Mouse (Mus musculus): Measurements from ENCODE around the gene Naxd. TPM values are rescaled to one million over a fixed set of nuclear protein-coding genes. Genes with fewer than 3 reads are reported as not detected.
"Not testable (repeated sequence)": the region's sequence is repeated elsewhere in the genome, so short reads cannot be mapped to it uniquely, and the experiment has no call there.

The Naxd gene
- polyA plus RNA-seq, 1 experiment from 2014 or later, result 40.4 TPM

DNA sequence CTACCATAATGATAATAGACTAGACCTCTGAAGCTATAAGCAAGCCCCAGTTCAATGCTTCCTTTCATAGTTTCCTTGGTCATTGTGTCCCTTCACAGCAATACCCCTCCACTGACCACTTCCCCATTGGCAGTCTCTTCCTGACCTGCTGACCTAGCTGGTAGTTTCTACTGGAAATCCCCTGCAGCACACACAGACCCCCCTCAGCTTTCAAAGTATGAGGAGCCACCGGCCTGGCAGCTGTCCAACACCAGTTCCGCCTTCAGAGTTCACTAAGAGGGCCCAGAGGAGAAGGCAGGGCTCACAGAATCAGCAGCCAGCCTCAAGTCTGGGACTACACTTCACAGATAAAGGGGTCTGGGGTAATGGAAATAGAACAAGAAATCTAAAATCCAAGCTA, 36.4 kb upstream of the Naxd start:
- H3K9ac ChIP-seq, result no peak overlapping the region
- no peak for DNase-seq
- H3K27ac ChIP-seq, result no peak overlapping the region
- no peaks in the 10 kb centered on the region for H3K36me3 ChIP-seq
- H3K27me3 ChIP-seq, result no peaks in the 10 kb centered on the region
- ATAC-seq (ENCODE audit: low read depth), result no peak
- H3K9me3 ChIP-seq (replicated peaks), result no peaks in the 10 kb centered on the region
- peaks cover 27% of the 10 kb centered on the region for H3K4me1 ChIP-seq (replicated peaks)
- no peak overlapping the region for H3K4me2 ChIP-seq
- no peak overlapping the region for H3K4me3 ChIP-seq (replicated peaks)
- WGBS (ENCODE audit: insufficient replicate concordance), result 46% methylated on average over 2 of the region's 2 CpGs

GRCm38 (mm10) chr8:11461847-11462246, 35.5 kb upstream of the Naxd start:
- Histone ChIP-seq H3K9ac (no peak overlapping the region), H3K9me3 (replicated peaks) (no peaks in the 10 kb centered on the region), H3K27ac (no peak overlapping the region), H3K4me2 (no peak overlapping the region), H3K4me1 (replicated peaks) (peaks cover 27% of the 10 kb centered on the region), H3K4me3 (replicated peaks) (no peak overlapping the region), H3K36me3 (no peaks in the 10 kb centered on the region), H3K27me3 (no peaks in the 10 kb centered on the region)
- 50% methylated on average over 2 of the region's 2 CpGs for WGBS (ENCODE audit: insufficient replicate concordance)
- ATAC-seq (ENCODE audit: low read depth), result no peak
- no peak for DNase-seq

DNA sequence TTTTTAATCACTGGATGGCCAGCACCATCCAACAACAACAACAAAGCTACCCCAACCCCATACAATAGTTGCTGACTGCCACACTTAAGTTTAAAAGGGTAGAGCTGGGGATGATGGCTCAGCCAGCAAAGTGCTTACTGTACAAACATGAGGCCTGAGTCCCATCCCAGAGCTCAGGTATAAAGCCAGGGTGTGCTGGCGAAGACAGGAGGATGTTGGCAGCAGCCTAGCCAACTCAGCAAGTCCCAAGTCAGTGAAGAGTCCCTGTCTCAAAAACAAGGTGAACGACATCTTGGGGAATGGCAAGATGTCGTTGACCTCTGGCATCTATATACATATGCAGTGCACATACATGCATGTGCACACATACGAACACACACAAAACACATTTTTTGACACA, 34.7 kb upstream of the Naxd start:
- Histone ChIP-seq H3K9ac (no peak overlapping the region), H3K9me3 (replicated peaks) (no peaks in the 10 kb centered on the region), H3K27ac (no peak overlapping the region), H3K4me2 (no peak overlapping the region), H3K36me3 (no peaks in the 10 kb centered on the region), H3K27me3 (no peaks in the 10 kb centered on the region), H3K4me1 (replicated peaks) (peaks cover 23% of the 10 kb centered on the region), H3K4me3 (replicated peaks) (no peak overlapping the region)
- no peak for ATAC-seq (ENCODE audit: low read depth)
- DNase-seq, result no peak
- 64% methylated on average over 4 of the region's 4 CpGs for WGBS (ENCODE audit: insufficient replicate concordance)

DNA sequence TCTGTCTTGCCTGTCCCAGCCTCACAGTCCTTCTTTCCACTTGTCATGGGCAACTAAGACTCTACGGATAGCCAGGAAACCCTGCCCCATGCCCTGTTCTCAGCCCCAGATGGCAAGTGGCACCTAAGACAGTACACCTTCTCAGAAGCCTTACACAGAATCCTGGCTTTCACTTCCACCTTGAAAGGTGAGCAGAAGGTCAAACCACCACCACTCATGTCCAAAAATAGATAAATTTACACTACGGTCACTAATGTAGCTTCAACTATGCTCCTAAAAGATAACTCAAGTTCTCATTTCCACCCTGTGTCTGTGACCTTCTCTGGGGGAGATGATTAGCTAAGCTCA, 33.8 kb upstream of the Naxd start:
- Histone ChIP-seq H3K9me3 (replicated peaks) (no peaks in the 10 kb centered on the region), H3K4me3 (replicated peaks) (no peak overlapping the region), H3K27me3 (no peaks in the 10 kb centered on the region), H3K9ac (no peak overlapping the region), H3K4me1 (replicated peaks) (peaks cover 14% of the 10 kb centered on the region; the same call in 1 of the 2 replicates), H3K4me2 (no peak overlapping the region), H3K27ac (no peak overlapping the region), H3K36me3 (no peaks in the 10 kb centered on the region)
- WGBS (ENCODE audit: insufficient replicate concordance), result 50% methylated on average over 2 of the region's 2 CpGs
- no peak for ATAC-seq (ENCODE audit: low read depth)
- DNase-seq, result no peak

DNA sequence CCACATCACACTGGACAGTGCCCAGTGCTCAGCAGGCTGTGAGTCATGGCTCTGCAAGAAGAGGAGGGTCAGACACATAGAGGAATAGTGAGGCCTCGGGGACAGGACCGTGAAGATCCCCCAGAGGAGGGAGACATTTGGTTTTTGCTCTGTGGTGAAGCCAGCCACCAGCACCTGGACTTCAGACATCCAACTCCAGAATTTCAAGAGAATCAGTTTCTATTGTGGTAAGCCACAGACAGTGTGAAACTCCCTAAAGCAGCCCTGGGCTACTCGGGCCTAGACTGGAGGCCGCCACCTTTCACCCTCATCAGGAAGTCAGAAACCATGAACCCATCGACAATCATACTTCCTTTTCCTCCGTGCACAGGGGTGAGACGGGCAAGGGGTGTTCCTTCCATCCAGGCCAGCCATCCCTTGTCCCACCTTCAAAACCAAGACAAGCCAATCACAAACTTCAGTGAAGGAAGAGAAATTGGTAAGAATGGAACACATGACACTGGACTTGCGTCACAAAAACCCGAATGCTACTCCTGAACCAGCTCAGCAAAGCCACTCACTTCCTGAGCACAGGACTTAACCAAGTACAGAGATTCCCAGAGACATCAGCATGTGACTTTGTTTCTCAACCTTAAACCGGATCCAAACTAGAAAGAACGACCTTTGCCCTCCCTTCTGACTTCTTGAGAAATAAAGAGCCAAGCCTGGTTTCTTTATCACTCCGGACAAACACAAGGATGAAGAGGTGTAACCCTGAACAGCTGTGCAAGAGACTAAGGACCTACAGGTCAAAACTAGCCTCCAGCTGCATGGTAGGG, 33.2 kb upstream of the Naxd start:
- H3K4me2 ChIP-seq, result no peak overlapping the region
- no peak overlapping the region for H3K4me3 ChIP-seq (replicated peaks)
- 28% methylated on average over 12 of the region's 12 CpGs for WGBS (ENCODE audit: insufficient replicate concordance)
- no peaks in the 10 kb centered on the region for H3K27me3 ChIP-seq
- ATAC-seq (ENCODE audit: low read depth), result 0 out of 2 replicates have a peak, but pooled peaks have one; percentile 29
- DNase-seq, result no peak
- H3K4me1 ChIP-seq (replicated peaks), result peaks cover 14% of the 10 kb centered on the region; the same call in 1 of the 2 replicates
- no peaks in the 10 kb centered on the region for H3K36me3 ChIP-seq
- no peak overlapping the region for H3K27ac ChIP-seq
- no peak overlapping the region for H3K9ac ChIP-seq
- no peaks in the 10 kb centered on the region for H3K9me3 ChIP-seq (replicated peaks)

- ATAC-seq (ENCODE audit: low read depth) (no peak), DNase-seq (no peak)
- 36% methylated on average over 3 of the region's 3 CpGs for WGBS (ENCODE audit: insufficient replicate concordance)
- Histone ChIP-seq H3K4me1 (replicated peaks) (peaks cover 14% of the 10 kb centered on the region; the same call in 1 of the 2 replicates), H3K9ac (no peak overlapping the region), H3K36me3 (no peaks in the 10 kb centered on the region), H3K27me3 (0 out of 2 replicates have a peak, but pooled peaks cover 2% of the 10 kb centered on the region), H3K4me2 (no peak overlapping the region), H3K9me3 (replicated peaks) (no peaks in the 10 kb centered on the region), H3K4me3 (replicated peaks) (no peak overlapping the region), H3K27ac (no peak overlapping the region)
Measured at GRCm38 (mm10) chr8:11464707-11464964, 32.7 kb upstream of the Naxd start.

- Histone ChIP-seq H3K4me1 (replicated peaks) (peaks cover 14% of the 10 kb centered on the region; the same call in 1 of the 2 replicates), H3K4me3 (replicated peaks) (no peak overlapping the region), H3K27ac (no peak overlapping the region), H3K9me3 (replicated peaks) (no peaks in the 10 kb centered on the region), H3K9ac (no peak overlapping the region), H3K36me3 (no peaks in the 10 kb centered on the region), H3K4me2 (no peak overlapping the region), H3K27me3 (0 out of 2 replicates have a peak, but pooled peaks cover 3% of the 10 kb centered on the region)
- DNase-seq, result no peak
- WGBS (ENCODE audit: insufficient replicate concordance), result 69% methylated on average over 4 of the region's 4 CpGs
- no peak for ATAC-seq (ENCODE audit: low read depth)
Measured at GRCm38 (mm10) chr8:11465619-11466018, 31.7 kb upstream of the Naxd start.

DNA sequence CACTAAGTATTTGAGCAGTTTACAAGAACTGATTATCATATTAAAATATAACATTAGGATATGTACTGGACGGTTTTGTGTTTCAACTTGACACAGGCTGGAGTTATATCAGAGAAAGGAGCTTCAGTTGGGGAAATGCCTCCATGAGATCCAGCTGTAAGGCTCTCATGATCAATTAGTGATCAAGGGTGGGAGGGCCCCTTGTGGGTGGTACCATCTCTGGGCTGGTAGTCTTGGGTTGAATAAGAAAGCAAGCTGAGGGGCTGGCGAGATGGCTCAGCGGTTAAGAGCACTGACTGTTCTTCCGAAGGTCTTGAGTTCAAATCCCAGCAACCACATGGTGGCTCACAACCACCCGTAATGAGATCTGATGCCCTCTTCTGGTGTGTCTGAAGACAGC, 30.8 kb upstream of the Naxd start:
- not testable (repeated sequence) for H3K4me2 ChIP-seq; ATAC-seq (ENCODE audit: low read depth); H3K27ac ChIP-seq; H3K9me3 ChIP-seq (replicated peaks); H3K4me1 ChIP-seq (replicated peaks); H3K9ac ChIP-seq; H3K36me3 ChIP-seq; DNase-seq; H3K4me3 ChIP-seq (replicated peaks)
- WGBS (ENCODE audit: insufficient replicate concordance), result 82% methylated on average over 5 of the region's 5 CpGs
- peaks cover 11% of the 10 kb centered on the region; the same call in 1 of the 2 replicates for H3K27me3 ChIP-seq

DNA sequence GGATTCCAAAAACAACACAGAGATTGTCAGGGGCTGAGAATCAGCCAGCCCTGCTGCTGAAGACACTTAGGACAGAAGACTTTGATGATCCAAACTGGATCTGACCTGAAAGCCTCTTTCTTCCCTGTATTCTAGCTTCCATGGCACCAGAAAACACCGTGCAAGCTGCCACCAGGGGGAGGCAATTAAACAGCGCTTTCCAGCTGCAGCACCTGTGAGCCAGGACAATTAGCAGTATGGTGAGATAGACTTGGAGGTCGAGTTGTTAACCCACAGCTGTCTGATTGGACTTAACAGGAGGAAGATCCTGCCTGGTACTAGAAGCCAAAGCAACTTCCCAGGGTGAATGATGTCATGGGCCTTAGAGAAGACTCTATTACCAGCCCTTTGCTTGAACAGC, 28.2 kb upstream of the Naxd start:
- no peaks in the 10 kb centered on the region for H3K9me3 ChIP-seq (replicated peaks)
- peaks cover 26% of the 10 kb centered on the region for H3K27me3 ChIP-seq
- H3K9ac ChIP-seq, result no peak overlapping the region
- ATAC-seq (ENCODE audit: low read depth) (no peak), DNase-seq (no peak)
- peaks cover 19% of the 10 kb centered on the region for H3K4me1 ChIP-seq (replicated peaks)
- H3K36me3 ChIP-seq, result no peaks in the 10 kb centered on the region
- no peak overlapping the region for H3K4me3 ChIP-seq (replicated peaks)
- WGBS (ENCODE audit: insufficient replicate concordance), result 11% methylated on average over 3 of the region's 3 CpGs
- no peak overlapping the region for H3K4me2 ChIP-seq
- no peak overlapping the region for H3K27ac ChIP-seq

DNA sequence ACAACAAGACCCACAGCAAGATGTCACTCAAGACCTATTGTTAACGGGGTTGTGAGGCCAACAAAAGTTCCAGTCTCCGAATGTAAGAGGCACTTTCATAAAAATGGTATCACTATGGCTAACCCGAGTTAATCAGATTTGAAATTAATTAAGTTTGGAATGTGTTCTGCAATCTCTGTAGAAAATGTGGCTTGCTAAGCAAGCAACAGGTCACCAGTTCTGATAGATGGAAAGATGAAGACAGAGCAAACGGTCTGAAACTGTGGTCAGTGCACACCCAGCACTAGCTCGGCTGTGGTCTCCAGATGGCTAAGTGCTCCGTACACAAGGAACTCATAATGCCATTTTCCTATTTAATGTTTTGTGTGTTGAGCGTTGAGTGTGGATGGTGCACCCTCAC, 26.6 kb upstream of the Naxd start:
- Histone ChIP-seq H3K9ac (no peak overlapping the region), H3K36me3 (no peaks in the 10 kb centered on the region), H3K4me1 (replicated peaks) (peaks cover 25% of the 10 kb centered on the region), H3K27ac (no peak overlapping the region), H3K27me3 (peaks cover 41% of the 10 kb centered on the region), H3K9me3 (replicated peaks) (no peaks in the 10 kb centered on the region), H3K4me2 (no peak overlapping the region), H3K4me3 (replicated peaks) (no peak overlapping the region)
- ATAC-seq (ENCODE audit: low read depth), result no peak
- WGBS (ENCODE audit: insufficient replicate concordance), result 60% methylated on average over 7 of the region's 7 CpGs
- no peak for DNase-seq

DNA sequence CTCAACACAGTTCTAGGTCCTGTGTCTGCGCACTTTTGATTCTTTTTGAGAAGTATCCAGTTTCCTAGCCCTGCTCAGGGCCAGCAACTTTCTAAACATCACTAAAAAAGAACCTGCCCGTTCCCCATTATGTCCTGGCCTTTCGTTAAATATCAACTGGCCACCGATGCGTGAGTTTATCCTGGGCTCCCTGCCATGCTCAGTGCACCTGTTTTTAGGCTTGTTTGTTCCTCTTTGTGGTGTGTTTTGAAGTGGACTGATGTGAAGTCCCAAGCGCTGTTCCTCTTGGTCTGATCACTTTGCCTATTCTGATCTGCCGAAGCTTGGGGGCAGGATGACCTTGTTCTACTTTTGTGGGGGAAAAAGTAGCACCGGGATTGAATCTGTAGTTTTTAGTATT, 26.0 kb upstream of the Naxd start:
- H3K27me3 ChIP-seq, result peaks cover 48% of the 10 kb centered on the region
- no peak overlapping the region for H3K9ac ChIP-seq
- H3K4me3 ChIP-seq (replicated peaks), result no peak overlapping the region
- DNase-seq (no peak), ATAC-seq (ENCODE audit: low read depth) (no peak)
- no peaks in the 10 kb centered on the region for H3K36me3 ChIP-seq
- no peak overlapping the region for H3K4me2 ChIP-seq
- peak overlapping the region; percentile 34; the same call in 1 of the 2 replicates for H3K27ac ChIP-seq
- WGBS (ENCODE audit: insufficient replicate concordance), result 34% methylated on average over 8 of the region's 8 CpGs
- no peaks in the 10 kb centered on the region for H3K9me3 ChIP-seq (replicated peaks)
- peaks cover 31% of the 10 kb centered on the region for H3K4me1 ChIP-seq (replicated peaks)

DNA sequence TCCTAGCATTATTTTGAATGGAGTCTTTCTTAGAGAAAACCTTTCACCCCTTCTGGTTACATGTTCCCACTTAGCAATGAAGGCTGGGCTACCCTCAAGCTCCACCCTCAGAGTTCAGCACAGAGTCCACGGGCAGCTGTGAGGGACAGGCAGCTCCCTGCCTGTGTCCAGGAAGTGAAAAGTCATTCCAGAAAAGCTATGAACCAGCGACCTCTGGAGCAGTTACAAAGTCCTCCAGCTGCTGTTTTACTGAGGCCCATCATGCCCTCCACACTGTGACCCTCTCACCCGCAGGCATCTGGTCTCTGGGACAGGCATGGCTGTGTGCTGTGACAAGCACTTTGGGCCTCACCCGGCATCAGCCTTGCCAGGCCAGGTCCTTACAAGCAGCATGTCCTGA, 24.2 kb upstream of the Naxd start:
- H3K4me2 ChIP-seq, result no peak overlapping the region
- 32% methylated on average over 4 of the region's 4 CpGs for WGBS (ENCODE audit: insufficient replicate concordance)
- H3K36me3 ChIP-seq, result no peaks in the 10 kb centered on the region
- ATAC-seq (ENCODE audit: low read depth) (peak; percentile 52), DNase-seq (no peak)
- peak overlapping the region; percentile 53 for H3K27ac ChIP-seq
- no peaks in the 10 kb centered on the region for H3K9me3 ChIP-seq (replicated peaks)
- H3K4me1 ChIP-seq (replicated peaks), result peaks cover 39% of the 10 kb centered on the region
- H3K9ac ChIP-seq, result no peak overlapping the region
- no peak overlapping the region for H3K4me3 ChIP-seq (replicated peaks)
- peaks cover 65% of the 10 kb centered on the region for H3K27me3 ChIP-seq

All from liver, embryonic 13.5 days (tissue).